Mouse (Mus musculus): Measurements from ENCODE around the gene Selenoh. TPM values are rescaled to one million over a fixed set of nuclear protein-coding genes. Genes with fewer than 3 reads are reported as not detected.

Selenoh gene
- total RNA-seq (2014; rRNA removed) (194 and 244 TPM in 2 replicates), polyA plus RNA-seq (2015; fragmentation: Nextera tagmentation; extraction: Ambion mirVana) (228 and 259 TPM in 2 replicates)

DNA sequence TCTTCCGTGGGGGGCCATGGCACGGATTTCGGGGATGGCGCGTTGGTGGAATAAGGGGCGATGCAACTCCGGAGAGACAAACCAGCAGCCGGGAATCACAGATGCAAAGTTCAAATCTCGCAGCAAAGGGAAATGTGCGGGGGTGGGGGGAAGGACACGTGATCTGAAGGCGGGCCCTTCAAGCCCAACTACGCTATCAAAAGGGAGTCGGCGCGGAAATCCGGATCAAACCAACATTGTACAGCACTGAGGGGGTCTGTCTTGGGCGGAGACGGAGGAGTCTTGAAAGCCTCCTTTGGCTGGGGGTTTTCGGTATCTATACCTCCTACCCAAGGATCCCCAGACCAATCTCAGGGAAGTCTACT, at the start of gene Selenoh:
Selenoh (minus strand) TSS at position 202 of the 365 bp plus-strand sequence.
- Histone ChIP-seq H3K27ac (ENCODE audit: low read depth, low read length) (peak within 1 kb of the TSS; percentile 88), H3K9me3 (ENCODE audit: low read length) (no peaks in the 10 kb centered on the region), H3K9ac (peak within 1 kb of the TSS; percentile 78), H3K4me3 (ENCODE audit: low read depth, low read length) (peak within 1 kb of the TSS; percentile 79), H3K27me3 (ENCODE audit: insufficient read depth, low read length) (no peaks in the 10 kb centered on the region), H3K4me2 (ENCODE audit: low read depth) (peak within 1 kb of the TSS; percentile 78), H3K36me3 (ENCODE audit: insufficient read depth) (peaks cover 32% of the 10 kb centered on the region), H3K4me1 (ENCODE audit: insufficient read depth) (no peaks in the 10 kb centered on the region)
- peak; percentile 99 for ATAC-seq
- WGBS: under 1% methylated on average over 20 of the region's 20 CpGs
- TF ChIP-seq CTCF (IDR thresholded peaks at IDR 0.05; ENCODE audit: low read depth): 0 out of 2 replicates have a peak, but pooled peaks have one; percentile 4
- DNase-seq: peak; percentile 97

DNA sequence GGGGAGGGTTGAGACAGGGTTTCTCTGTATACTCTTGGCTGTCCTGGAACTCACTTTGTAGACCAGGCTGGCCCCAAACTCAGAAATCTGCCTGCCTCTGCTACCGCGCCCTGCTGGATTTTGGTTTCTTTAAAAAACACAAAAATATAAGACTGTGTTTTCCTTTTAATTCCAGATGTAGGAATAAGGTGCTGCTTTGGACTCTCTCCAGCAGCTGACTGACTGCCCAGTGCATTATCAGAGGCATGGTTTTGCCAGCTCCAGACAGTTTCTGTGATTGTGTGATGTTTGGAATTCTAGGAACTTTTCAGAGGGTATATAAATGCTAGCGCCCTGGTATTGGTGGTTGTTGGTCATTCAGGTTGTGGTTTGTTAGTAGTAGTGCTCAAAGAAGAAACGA, 46.8 kb upstream of the Selenoh start:
- DNase-seq (no peak), ATAC-seq (no peak)
- Histone ChIP-seq H3K4me3 (ENCODE audit: low read depth, low read length) (no peak overlapping the region), H3K4me1 (ENCODE audit: insufficient read depth) (peaks cover 6% of the 10 kb centered on the region; the same call in 1 of the 2 replicates), H3K36me3 (ENCODE audit: insufficient read depth) (peaks cover 9% of the 10 kb centered on the region; the same call in 1 of the 2 replicates), H3K9ac (no peak overlapping the region), H3K4me2 (ENCODE audit: low read depth) (no peak overlapping the region), H3K27me3 (ENCODE audit: insufficient read depth, low read length) (no peaks in the 10 kb centered on the region), H3K9me3 (ENCODE audit: low read length) (no peaks in the 10 kb centered on the region), H3K27ac (ENCODE audit: low read depth, low read length) (no peak overlapping the region)
- TF ChIP-seq CTCF (IDR thresholded peaks at IDR 0.05; ENCODE audit: low read depth): no peak
- WGBS: 94% methylated on average over 4 of the region's 4 CpGs

DNA sequence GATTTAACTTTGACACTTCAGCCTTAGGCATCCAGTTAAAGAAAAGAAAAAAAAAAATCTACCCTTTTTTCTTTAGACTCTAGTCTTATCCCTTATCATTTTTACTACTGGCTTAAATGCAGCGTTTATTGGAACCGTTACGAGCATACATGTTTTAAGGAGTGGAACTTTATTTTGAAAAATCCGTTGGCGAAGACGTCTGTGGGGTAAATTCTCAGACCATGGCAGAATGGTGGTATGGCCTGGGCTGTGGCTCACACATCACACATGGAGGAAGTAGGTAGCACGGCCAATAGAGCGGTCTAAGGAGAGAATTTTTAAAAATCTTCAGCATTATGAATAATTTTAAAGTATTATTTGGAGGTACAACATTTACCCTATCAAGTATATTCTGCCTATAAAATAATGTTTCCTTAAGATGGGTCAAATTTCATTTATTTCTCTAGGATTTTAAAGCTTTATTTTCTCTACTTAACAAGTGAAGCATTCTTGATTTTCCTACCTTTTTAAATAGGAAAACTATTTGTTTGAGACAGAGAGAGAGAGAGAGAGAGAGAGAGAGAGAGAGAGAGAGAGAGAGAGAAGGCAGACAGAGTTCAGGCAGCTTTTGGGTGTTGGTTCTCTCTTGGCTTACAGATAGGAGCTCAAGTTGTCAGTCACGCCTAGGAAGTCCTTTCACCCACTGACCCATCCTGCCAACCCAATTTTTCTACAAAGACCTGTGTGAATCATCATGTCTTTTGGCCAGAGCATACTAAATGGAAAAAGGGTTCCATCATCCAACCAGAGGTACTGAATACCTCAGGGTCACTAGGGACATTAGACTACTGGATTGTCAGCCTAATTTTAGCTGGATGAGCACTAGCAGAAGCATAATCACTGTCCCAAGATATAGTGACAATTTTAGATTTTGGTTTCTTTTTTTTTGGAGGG, 46.1 kb upstream of the Selenoh start:
- peaks cover 6% of the 10 kb centered on the region; the same call in 1 of the 2 replicates for H3K4me1 ChIP-seq (ENCODE audit: insufficient read depth)
- H3K4me3 ChIP-seq (ENCODE audit: low read depth, low read length): peak overlapping the region; percentile 94
- DNase-seq (no peak), ATAC-seq (no peak)
- peaks cover 7% of the 10 kb centered on the region; the same call in 1 of the 2 replicates for H3K36me3 ChIP-seq (ENCODE audit: insufficient read depth)
- H3K27ac ChIP-seq (ENCODE audit: low read depth, low read length): no peak overlapping the region
- peak overlapping the region; percentile 59; the same call in 1 of the 2 replicates for H3K9ac ChIP-seq
- 36% methylated on average over 9 of the region's 9 CpGs for WGBS
- peak overlapping the region; percentile 69 for H3K4me2 ChIP-seq (ENCODE audit: low read depth)
- no peaks in the 10 kb centered on the region for H3K9me3 ChIP-seq (ENCODE audit: low read length)
- no peak for TF ChIP-seq CTCF (IDR thresholded peaks at IDR 0.05; ENCODE audit: low read depth)
- H3K27me3 ChIP-seq (ENCODE audit: insufficient read depth, low read length): no peaks in the 10 kb centered on the region

DNA sequence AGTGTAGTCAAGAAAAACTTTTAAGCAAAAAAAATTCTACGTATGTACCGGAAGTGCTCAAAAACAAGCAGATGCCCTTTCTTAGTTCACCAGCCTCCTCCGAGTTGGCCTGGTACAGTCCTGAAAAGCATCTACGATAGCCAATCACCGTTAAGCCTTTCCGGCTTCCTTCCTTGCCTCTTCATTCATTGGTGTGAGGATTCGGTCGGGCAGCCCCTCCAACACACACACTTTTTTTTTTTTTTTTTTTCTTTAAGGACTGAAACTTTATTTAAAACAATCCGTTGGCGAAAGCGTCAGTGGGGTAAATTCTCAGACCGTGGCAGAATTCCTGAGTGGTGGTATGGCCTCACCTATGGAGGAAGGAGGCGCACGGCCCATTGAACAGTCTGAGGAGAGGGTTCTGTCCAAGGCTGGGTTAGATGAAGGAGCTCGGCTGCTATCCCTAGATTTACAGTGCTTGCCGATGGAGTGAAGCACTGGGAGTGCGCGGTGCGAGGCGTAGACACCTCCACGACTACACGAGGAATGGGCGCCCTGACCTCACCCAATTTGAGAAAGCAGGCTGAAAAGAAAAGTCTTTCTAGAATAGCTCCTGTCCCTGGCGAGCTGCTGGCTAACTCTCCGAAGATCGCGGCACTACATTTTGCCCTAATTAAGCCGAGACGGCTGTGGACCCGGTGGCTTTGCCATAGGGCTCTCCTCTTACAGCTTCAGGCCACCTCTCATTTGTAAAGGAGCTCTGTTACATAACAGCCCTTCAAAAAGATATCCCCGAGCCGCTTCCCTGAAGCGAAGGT, 45.2 kb upstream of the Selenoh start:
- H3K4me1 ChIP-seq (ENCODE audit: insufficient read depth): peaks cover 6% of the 10 kb centered on the region; the same call in 1 of the 2 replicates
- ATAC-seq (peak; percentile 95), DNase-seq (no peak)
- under 1% methylated on average over 33 of the region's 33 CpGs for WGBS
- H3K9ac ChIP-seq: peak overlapping the region; percentile 59
- H3K27ac ChIP-seq (ENCODE audit: low read depth, low read length): peak overlapping the region; percentile 97
- no peak for TF ChIP-seq CTCF (IDR thresholded peaks at IDR 0.05; ENCODE audit: low read depth)
- no peaks in the 10 kb centered on the region for H3K27me3 ChIP-seq (ENCODE audit: insufficient read depth, low read length)
- H3K9me3 ChIP-seq (ENCODE audit: low read length): no peaks in the 10 kb centered on the region
- peak overlapping the region; percentile 69 for H3K4me2 ChIP-seq (ENCODE audit: low read depth)
- peak overlapping the region; percentile 94 for H3K4me3 ChIP-seq (ENCODE audit: low read depth, low read length)
- no peaks in the 10 kb centered on the region for H3K36me3 ChIP-seq (ENCODE audit: insufficient read depth)

DNA sequence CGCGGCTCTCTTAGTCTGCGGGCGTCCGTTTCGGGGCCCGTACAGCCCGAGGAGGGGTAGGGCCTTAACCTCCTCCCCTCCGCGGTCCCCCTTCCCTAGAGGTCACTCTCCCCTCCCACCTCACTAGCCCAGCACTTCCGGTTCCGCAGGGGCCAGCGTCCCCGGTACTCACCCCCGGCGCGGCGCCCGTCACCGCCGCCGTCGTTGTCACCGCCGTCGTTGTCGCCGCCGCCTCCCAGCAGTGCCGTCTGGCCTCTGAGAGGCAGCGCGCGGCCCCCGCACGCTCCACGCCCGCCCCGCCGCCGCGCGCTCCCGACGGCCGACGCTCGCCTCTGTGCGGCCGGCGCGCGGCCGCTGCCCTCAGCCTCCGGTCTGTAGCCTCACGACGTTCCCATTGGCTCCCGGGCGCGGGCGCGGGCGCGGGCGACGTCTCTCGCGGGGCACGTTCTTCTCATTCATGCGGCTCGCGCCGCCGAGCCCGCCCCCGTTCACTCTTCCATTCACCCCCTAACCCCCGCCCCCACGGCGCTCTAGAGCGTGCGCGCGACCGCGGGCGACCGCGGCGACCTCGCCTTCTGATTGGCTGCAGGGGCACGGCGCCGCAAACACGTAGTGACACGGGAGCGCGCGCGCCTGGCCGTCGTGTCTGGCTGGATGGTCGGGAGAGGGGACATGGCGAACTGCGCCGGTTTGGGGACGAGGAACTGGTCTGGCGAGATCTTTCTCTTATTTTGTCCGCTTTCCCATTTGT, 44.4 kb upstream of the Selenoh start, which contains the start of gene Zdhhc5:
Zdhhc5 (minus strand) TSS at position 370 of the 751 bp plus-strand sequence.
- DNase-seq: peak; percentile 99
- Histone ChIP-seq H3K9me3 (ENCODE audit: low read length) (no peaks in the 10 kb centered on the region), H3K9ac (peak within 1 kb of the TSS; percentile 90), H3K27ac (ENCODE audit: low read depth, low read length) (peak within 1 kb of the TSS; percentile 97), H3K4me3 (ENCODE audit: low read depth, low read length) (peak within 1 kb of the TSS; percentile 94), H3K36me3 (ENCODE audit: insufficient read depth) (peaks cover 7% of the 10 kb centered on the region; the same call in 1 of the 2 replicates), H3K4me1 (ENCODE audit: insufficient read depth) (peaks cover 6% of the 10 kb centered on the region; the same call in 1 of the 2 replicates), H3K27me3 (ENCODE audit: insufficient read depth, low read length) (no peaks in the 10 kb centered on the region), H3K4me2 (ENCODE audit: low read depth) (peak within 1 kb of the TSS; percentile 76)
- peak; percentile 97 for ATAC-seq
- TF ChIP-seq CTCF (IDR thresholded peaks at IDR 0.05; ENCODE audit: low read depth): no peak; the same call in 1 of the 2 replicates
- WGBS: 3% methylated on average over 104 of the region's 107 CpGs

DNA sequence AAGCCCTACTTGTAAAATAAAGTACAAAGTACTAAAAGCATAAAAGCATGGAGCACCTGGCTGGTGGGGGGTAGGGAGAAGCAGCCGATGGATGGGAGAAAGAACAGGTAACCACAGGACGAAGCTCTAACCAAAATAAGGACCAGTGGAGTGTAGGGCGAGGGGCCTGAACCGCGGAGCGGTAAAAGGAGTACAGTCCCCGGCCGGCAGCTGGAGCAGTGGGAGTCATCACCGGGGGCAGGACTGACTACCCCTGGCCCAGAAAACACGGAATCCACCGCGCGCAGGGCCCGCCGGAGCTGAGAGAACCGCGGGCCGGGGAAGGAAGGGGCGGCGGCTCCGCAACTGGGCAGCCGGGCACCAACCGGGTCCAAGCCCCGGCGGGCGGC, 43.8 kb upstream of the Selenoh start:
- Histone ChIP-seq H3K4me3 (ENCODE audit: low read depth, low read length) (peak overlapping the region; percentile 94), H3K4me1 (ENCODE audit: insufficient read depth) (peaks cover 6% of the 10 kb centered on the region; the same call in 1 of the 2 replicates), H3K27me3 (ENCODE audit: insufficient read depth, low read length) (no peaks in the 10 kb centered on the region), H3K27ac (ENCODE audit: low read depth, low read length) (peak overlapping the region; percentile 97), H3K9me3 (ENCODE audit: low read length) (no peaks in the 10 kb centered on the region), H3K36me3 (ENCODE audit: insufficient read depth) (peaks cover 10% of the 10 kb centered on the region), H3K9ac (peak overlapping the region; percentile 90), H3K4me2 (ENCODE audit: low read depth) (peak overlapping the region; percentile 76)
- no peak for DNase-seq
- no peak for TF ChIP-seq CTCF (IDR thresholded peaks at IDR 0.05; ENCODE audit: low read depth)
- under 1% methylated on average over 24 of the region's 26 CpGs for WGBS
- ATAC-seq: peak; percentile 4; the same call in 1 of the 2 replicates

All from forebrain, postnatal 0 days (tissue).